Comparison of ENCODE assay signal across 24 mouse cellular contexts in genomic region chr6:71893263-71893662, GRCm38 (mm10). TPM values are rescaled to one million over a fixed set of nuclear protein-coding genes. Genes with fewer than 3 reads are reported as not detected.
DNase-seq lines count a peak whose midpoint lies in the region; ATAC-seq lines count a peak whose summit lies in the region.
"Had no signal": no experiment of that assay in that cellular context is flagged by ENCODE, and none has a peak within 500 bp of the region (broad histone marks: within the 10 kb centered on the region; RNA-seq: fewer than 3 reads in every experiment).

No protein-coding gene starts in this region.

- no peaks in the 10 kb centered on the region for H3K4me1 ChIP-seq in forebrain, embryonic 11.5 days (replicated peaks; ENCODE audit: control insufficient read depth, insufficient read depth, low read length)
- H3K4me1 ChIP-seq: embryonic facial prominence, embryonic 13.5 days; embryonic facial prominence, embryonic 15.5 days; forebrain, embryonic 10.5 days; forebrain, embryonic 13.5 days; forebrain, embryonic 15.5 days had no signal

- no peak overlapping the region for H3K4me3 ChIP-seq in forebrain, embryonic 11.5 days (ENCODE audit: low read depth, low read length)
- H3K4me3 ChIP-seq: embryonic facial prominence, embryonic 13.5 days; embryonic facial prominence, embryonic 15.5 days; erythroblast, embryonic 14.5 days; forebrain, embryonic 10.5 days; forebrain, embryonic 13.5 days; forebrain, embryonic 15.5 days had no signal

- peaks cover 16% of the 10 kb centered on the region for H3K36me3 ChIP-seq in forebrain, embryonic 11.5 days (ENCODE audit: control insufficient read depth, insufficient read depth, low read length)

- peak; percentile 66 for ATAC-seq in CD4-positive, CD25-positive, alpha-beta regulatory T cell, adult 4 months
- peak; percentile 77 for ATAC-seq in activated CD4-positive, CD25-positive, alpha-beta regulatory T cell, adult 4 months
- ATAC-seq in inflammation-experienced regulatory T-cells, adult 6 months: peak; percentile 84
- no peak for ATAC-seq in forebrain, embryonic 11.5 days (replicated peaks; ENCODE audit: low FRiP score)
- ATAC-seq: forebrain, embryonic 13.5 days; forebrain, embryonic 15.5 days; Patski had no signal

- no peak overlapping the region for H3K27ac ChIP-seq in forebrain, embryonic 11.5 days (ENCODE audit: low read depth, low read length)
- H3K27ac ChIP-seq: embryonic facial prominence, embryonic 13.5 days; embryonic facial prominence, embryonic 15.5 days; forebrain, embryonic 10.5 days; forebrain, embryonic 13.5 days; forebrain, embryonic 15.5 days had no signal

- no peaks in the 10 kb centered on the region for H3K27me3 ChIP-seq in forebrain, embryonic 11.5 days (ENCODE audit: control insufficient read depth, insufficient read depth, low read length)
- H3K27me3 ChIP-seq: CH12.LX; embryonic facial prominence, embryonic 13.5 days; embryonic facial prominence, embryonic 15.5 days; forebrain, embryonic 13.5 days; forebrain, embryonic 15.5 days; Patski had no signal

- WGBS in forebrain, embryonic 11.5 days: 94% methylated on average over 4 of the region's 4 CpGs

- DNase-seq in spleen, postnatal 4 days (ENCODE audit: low spot score in 2 of 2): no peak
- no peak for DNase-seq in forebrain, embryonic 11.5 days (ENCODE audit: low spot score)
- DNase-seq: adrenal gland, adult 2 months; adrenal gland, postnatal 10 days; adrenal gland, postnatal 25 days; cerebellum, adult 11 months; cerebellum, adult 18-20 months; cerebellum, adult 8-10 months; cerebellum, adult 9-11 months; cerebellum, postnatal 14 days; cerebellum, postnatal 36 days; embryo, embryonic 11 days had no signal

- no peak overlapping the region for H3K4me2 ChIP-seq in forebrain, embryonic 11.5 days (ENCODE audit: low read depth, low read length, severe bottlenecking)
- H3K4me2 ChIP-seq: embryonic facial prominence, embryonic 13.5 days; embryonic facial prominence, embryonic 15.5 days; forebrain, embryonic 13.5 days; forebrain, embryonic 15.5 days had no signal

- no peak overlapping the region for H3K9ac ChIP-seq in forebrain, embryonic 11.5 days (ENCODE audit: low read length)
- H3K9ac ChIP-seq: embryonic facial prominence, embryonic 13.5 days; embryonic facial prominence, embryonic 15.5 days; forebrain, embryonic 13.5 days; forebrain, embryonic 15.5 days had no signal

- no peaks in the 10 kb centered on the region for H3K9me3 ChIP-seq in forebrain, embryonic 11.5 days (ENCODE audit: control insufficient read depth, low read length)
- H3K9me3 ChIP-seq: embryonic facial prominence, embryonic 13.5 days; embryonic facial prominence, embryonic 15.5 days; forebrain, embryonic 10.5 days; forebrain, embryonic 13.5 days; forebrain, embryonic 15.5 days; G1E had no signal

RNA-seq across cellular contexts. Expression of gene Ptcd3, which starts 15.3 kb away (rescaled TPM):
- 10 to 100 TPM; 92.3 to 95.6 TPM for polyA plus RNA-seq in CD4-positive, CD25-positive, alpha-beta regulatory T cell, adult 4 months (2017; shearing (Covaris generic))
- polyA plus RNA-seq in activated CD4-positive, CD25-positive, alpha-beta regulatory T cell, adult 4 months (2017; shearing (Covaris generic)): 10 to 100 TPM; 67.5 to 69.8 TPM
- 10 to 100 TPM; 61.1 to 98.6 (median 94.1) TPM for polyA plus RNA-seq in inflammation-experienced regulatory T-cells, adult 6 months (2017; shearing (Covaris generic))
- 130 and 142 TPM in 2 replicates for polyA plus RNA-seq in forebrain, embryonic 11.5 days (2014; fragmentation: Nextera tagmentation; extraction: Ambion mirVana)

RNA-seq across cellular contexts. Expression of gene Polr1a, which starts 15.6 kb away (rescaled TPM):
- polyA plus RNA-seq in CD4-positive, CD25-positive, alpha-beta regulatory T cell, adult 4 months (2017; shearing (Covaris generic)): 10 to 100 TPM; 22.7 to 37.1 TPM
- polyA plus RNA-seq in activated CD4-positive, CD25-positive, alpha-beta regulatory T cell, adult 4 months (2017; shearing (Covaris generic)): 10 to 100 TPM; 17.5 to 24.8 TPM
- 10 to 100 TPM; 13.8 to 27.4 (median 21.5) TPM for polyA plus RNA-seq in inflammation-experienced regulatory T-cells, adult 6 months (2017; shearing (Covaris generic))
- polyA plus RNA-seq in forebrain, embryonic 11.5 days (2014; fragmentation: Nextera tagmentation; extraction: Ambion mirVana): 32.9 and 38.5 TPM in 2 replicates
